In the genomic region with DNA sequence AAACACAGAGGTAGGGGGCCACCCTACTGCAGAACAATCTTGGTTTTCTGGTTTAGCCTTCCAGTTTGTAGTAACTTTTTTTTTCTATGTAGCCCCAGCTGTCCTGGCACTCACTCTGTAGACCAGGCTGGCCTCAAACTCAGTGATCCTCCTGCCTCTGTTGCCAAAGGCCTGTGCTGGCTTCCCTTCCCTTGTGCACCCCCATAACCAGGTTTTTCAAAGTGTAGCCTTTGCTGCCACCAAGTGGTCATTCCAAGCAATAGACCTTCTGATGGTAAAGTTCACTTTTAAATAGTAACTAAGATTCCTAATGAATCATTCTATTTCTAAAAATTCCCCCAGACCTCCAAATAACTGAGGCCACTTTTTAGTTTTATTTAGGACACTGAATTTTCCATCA, we compare ENCODE assay signal across 9 mouse cellular contexts. TPM values are rescaled to one million over a fixed set of nuclear protein-coding genes. Genes with fewer than 3 reads are reported as not detected.
DNase-seq lines count a peak whose midpoint lies in the region; ATAC-seq and TF ChIP-seq lines count a peak whose summit lies in the region.
"Had no signal": no experiment of that assay in that cellular context is flagged by ENCODE, and none has a peak within 500 bp of the region (broad histone marks: within the 10 kb centered on the region; RNA-seq: fewer than 3 reads in every experiment).

No protein-coding gene starts in this region.

- H3K36me3 ChIP-seq in liver, embryonic 14.5 days (replicated peaks; ENCODE audit: control insufficient read depth, insufficient read depth, low read depth): peaks cover 5% of the 10 kb centered on the region
- H3K36me3 ChIP-seq in neural tube, embryonic 11.5 days (ENCODE audit: control insufficient read depth, insufficient read depth, low read length): no peaks in the 10 kb centered on the region; the same call in 1 of the 2 replicates

- H3K27ac ChIP-seq in liver, embryonic 14.5 days: no peak overlapping the region
- no peak overlapping the region for H3K27ac ChIP-seq in neural tube, embryonic 11.5 days (ENCODE audit: low read depth, low read length)

- intact Hi-C loops in left cerebral cortex, postnatal 4 days (cut with DNase I): loop anchor here (2.0 kb wide), 1 partner anchor 141 kb away; no protein-coding TSS in a partner anchor

- H3K4me1 ChIP-seq in liver, embryonic 14.5 days (replicated peaks; ENCODE audit: control insufficient read depth in 2 of 2, insufficient read depth in 2 of 2, low read length in 1 of 2): peaks cover 16 to 18% of the 10 kb centered on the region in 2 experiments
- no peaks in the 10 kb centered on the region for H3K4me1 ChIP-seq in neural tube, embryonic 11.5 days (ENCODE audit: control insufficient read depth, insufficient read depth, low read length)

- H3K9me3 ChIP-seq in liver, embryonic 14.5 days (ENCODE audit: control insufficient read depth, low read length): no peaks in the 10 kb centered on the region
- no peaks in the 10 kb centered on the region for H3K9me3 ChIP-seq in neural tube, embryonic 11.5 days (ENCODE audit: control insufficient read depth, low read length)
- H3K9me3 ChIP-seq: megakaryocyte, embryonic 14.5 days had no signal

- H3K27me3 ChIP-seq in liver, embryonic 14.5 days (ENCODE audit: control insufficient read depth, insufficient read depth, low read length): no peaks in the 10 kb centered on the region
- no peaks in the 10 kb centered on the region for H3K27me3 ChIP-seq in neural tube, embryonic 11.5 days (ENCODE audit: control insufficient read depth, insufficient read depth, low read length)
- H3K27me3 ChIP-seq: megakaryocyte, embryonic 14.5 days had no signal

- no peak overlapping the region for H3K9ac ChIP-seq in liver, embryonic 14.5 days (replicated peaks)
- no peak overlapping the region for H3K9ac ChIP-seq in neural tube, embryonic 11.5 days (ENCODE audit: low read length)

- TF ChIP-seq EP300 in liver, embryonic 14.5 days (IDR thresholded peaks at IDR 0.05; ENCODE audit: low read depth): no peak

- H3K4me2 ChIP-seq in liver, embryonic 14.5 days (ENCODE audit: low read depth): no peak overlapping the region
- no peak overlapping the region for H3K4me2 ChIP-seq in neural tube, embryonic 11.5 days (ENCODE audit: low read depth)

- peak; percentile 73 to 85; a peak in 3 of 4 replicates for ATAC-seq in hematopoietic stem cell, adult 5-6 weeks (replicated peaks in 1 of 2; ENCODE audit: insufficient read depth in 1 of 2, low FRiP score in 2 of 2, low TSS enrichment in 1 of 2, low read depth in 1 of 2, poor library complexity in 2 of 2, severe bottlenecking in 2 of 2)
- ATAC-seq in liver, embryonic 14.5 days (ENCODE audit: insufficient read depth): no peak
- ATAC-seq in neural tube, embryonic 11.5 days (ENCODE audit: insufficient read depth, low FRiP score, low TSS enrichment): no peak; the same call in 1 of the 2 replicates

- peak; percentile 42 for DNase-seq in left cerebral cortex, postnatal 4 days
- DNase-seq in left cerebral cortex, adult 8-10 months (ENCODE audit: low spot score in 2 of 2): no peak
- peak; percentile 83 for DNase-seq in NIH3T3 (ENCODE audit: low read depth)
- peak; percentile 72 to 79 for DNase-seq in cerebellum, postnatal 14 days
- DNase-seq in liver, embryonic 14.5 days (ENCODE audit: low read depth in 3 of 3, low spot score in 3 of 3): peak in 1 of 3 experiments; percentile 44
- DNase-seq in neural tube, embryonic 11.5 days (ENCODE audit: low spot score): peak; percentile 63
- no peak for DNase-seq in frontal cortex, postnatal 10 days (ENCODE audit: low spot score in 2 of 2)

- TF ChIP-seq CTCF in liver, embryonic 14.5 days (IDR thresholded peaks at IDR 0.05; ENCODE audit: low read depth): peak; percentile 74

- no peak overlapping the region for H3K4me3 ChIP-seq in liver, embryonic 14.5 days (ENCODE audit: insufficient read depth in 1 of 2, low read depth in 2 of 2, low read length in 2 of 2)
- H3K4me3 ChIP-seq in neural tube, embryonic 11.5 days (ENCODE audit: low read depth, low read length): no peak overlapping the region
- H3K4me3 ChIP-seq: megakaryocyte, embryonic 14.5 days had no signal

RNA-seq across cellular contexts. Expression of a gene that starts 23.2 kb away (rescaled TPM):
- total RNA-seq in left cerebral cortex, postnatal 4 days (2021): 100 to 1,000 TPM; 135 to 139 TPM
- 100 to 1,000 TPM; 187 to 250 (median 223) TPM for total RNA-seq in left cerebral cortex, adult 8-10 months (2022)
- 58.9 and 59.2 TPM in 2 replicates for total RNA-seq in hematopoietic stem cell, adult 5-6 weeks (2017)
- 8.1 and 11.9 TPM in 2 replicates for polyA plus RNA-seq in liver, embryonic 14.5 days (2012; rRNA removed)
- 18.5 and 20.2 TPM in 2 replicates for polyA plus RNA-seq in liver, embryonic 14.5 days (2014; fragmentation: Nextera tagmentation; extraction: Ambion mirVana)
- polyA plus RNA-seq in neural tube, embryonic 11.5 days (2014; fragmentation: Nextera tagmentation; extraction: Ambion mirVana): 50.9 and 51.8 TPM in 2 replicates

RNA-seq across cellular contexts. Expression of a gene that starts 31.9 kb away (rescaled TPM):
- 10 to 100 TPM; 17.9 to 21.9 TPM for total RNA-seq in left cerebral cortex, postnatal 4 days (2021)
- 10 to 100 TPM; 30.9 to 37.4 (median 34.3) TPM for total RNA-seq in left cerebral cortex, adult 8-10 months (2022)
- 0.15 TPM in 1 of 2 replicates, not detected in the other for total RNA-seq in hematopoietic stem cell, adult 5-6 weeks (2017)
- 0.04 TPM in 1 of 2 replicates, not detected in the other for polyA plus RNA-seq in liver, embryonic 14.5 days (2012; rRNA removed)
- not detected in 2 replicates for polyA plus RNA-seq in liver, embryonic 14.5 days (2014; fragmentation: Nextera tagmentation; extraction: Ambion mirVana)
- 8.5 and 10.9 TPM in 2 replicates for polyA plus RNA-seq in neural tube, embryonic 11.5 days (2014; fragmentation: Nextera tagmentation; extraction: Ambion mirVana)

Comparison
In these comparisons a context has a peak if more than half of its experiments do, and no peak if none do; other contexts are left out.
1. DNase-seq: peak in left cerebral cortex, postnatal 4 days (single experiment), NIH3T3 (single experiment), cerebellum, postnatal 14 days (2 of 2) and neural tube, embryonic 11.5 days (single experiment); none in left cerebral cortex, adult 8-10 months (0 of 2) and frontal cortex, postnatal 10 days (0 of 2).
2. ATAC-seq: peak in hematopoietic stem cell, adult 5-6 weeks (2 of 2); none in liver, embryonic 14.5 days (single experiment) and neural tube, embryonic 11.5 days (single experiment).
3. RNA of a gene that starts 31.9 kb away (total RNA-seq): 30.9 to 37.4 TPM in left cerebral cortex, adult 8-10 months and 17.9 to 21.9 TPM in left cerebral cortex, postnatal 4 days; 0.15 TPM in hematopoietic stem cell, adult 5-6 weeks; every median in the first group is over 10 times any median in the second.